Mouse (Mus musculus): ENCODE data around the gene Mosmo. TPM values are rescaled to one million over a fixed set of nuclear protein-coding genes. Genes with fewer than 3 reads are reported as not detected.
A peak's percentile ranks its signal among the peaks of the same experiment; 100 is the strongest.

The Mosmo gene
- polyA plus RNA-seq (2012; rRNA removed) (8.0 and 9.6 TPM in 2 replicates), polyA plus RNA-seq (2014; fragmentation: Nextera tagmentation; extraction: Ambion mirVana) (4.8 and 6.3 TPM in 2 replicates)

DNA sequence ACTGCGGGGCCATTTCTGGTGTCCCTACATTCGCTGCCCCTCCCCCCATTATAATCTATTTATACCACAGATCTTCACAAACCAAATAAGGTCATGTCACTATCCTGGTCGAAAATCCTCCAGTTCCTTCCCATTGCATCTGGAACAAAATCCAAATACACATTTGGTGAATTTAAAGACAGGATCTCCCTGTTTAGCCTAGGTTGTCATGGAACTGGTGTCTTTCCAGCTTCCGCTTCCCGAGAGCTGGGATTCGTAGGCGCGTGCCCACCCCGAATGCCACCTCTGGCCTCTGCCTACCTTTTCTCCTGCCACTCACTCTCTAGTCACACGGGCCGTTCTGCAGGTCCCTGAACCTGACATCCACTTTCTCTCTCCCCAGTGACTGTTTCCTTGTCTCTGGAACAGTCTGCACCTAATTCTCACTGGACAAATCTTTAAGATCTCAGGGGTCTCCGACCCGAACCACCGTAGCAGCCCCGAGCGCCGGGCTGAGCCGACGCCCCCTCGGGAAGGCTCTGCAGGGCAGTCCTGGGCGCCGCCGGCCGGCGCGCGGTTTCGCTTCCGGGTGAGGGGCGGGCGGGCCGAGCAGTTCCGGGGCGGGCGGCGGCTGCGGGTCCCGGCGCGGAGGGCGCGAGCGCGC lies at the start of gene Mosmo:
TSS of gene Mosmo (plus strand) at position 618 of the 643 bp plus-strand sequence.
- H3K4me2 ChIP-seq (ENCODE audit: low read depth), result peak within 1 kb of the TSS; percentile 89
- H3K9ac ChIP-seq (replicated peaks), result peak within 1 kb of the TSS; percentile 89
- H3K36me3 ChIP-seq (replicated peaks; ENCODE audit: control insufficient read depth, insufficient read depth, low read depth), result no peaks in the 10 kb centered on the region
- peak within 1 kb of the TSS; percentile 97 to 99 for H3K4me3 ChIP-seq (ENCODE audit: insufficient read depth in 1 of 2, low read depth in 2 of 2, low read length in 2 of 2)
- no peak for TF ChIP-seq CTCF (IDR thresholded peaks at IDR 0.05; ENCODE audit: low read depth)
- TF ChIP-seq EP300 (IDR thresholded peaks at IDR 0.05; ENCODE audit: low read depth), result no peak
- no peaks in the 10 kb centered on the region for H3K27me3 ChIP-seq (ENCODE audit: control insufficient read depth, insufficient read depth, low read length)
- ATAC-seq (ENCODE audit: insufficient read depth) (peak; percentile 92), DNase-seq (ENCODE audit: low read depth in 3 of 3, low spot score in 3 of 3) (peak in 2 of 3 experiments; percentile 40 to 52)
- H3K27ac ChIP-seq, result peak within 1 kb of the TSS; percentile 41
- WGBS (ENCODE audit: insufficient replicate concordance), result under 1% methylated on average over 44 of the region's 44 CpGs
- no peaks in the 10 kb centered on the region for H3K9me3 ChIP-seq (ENCODE audit: control insufficient read depth, low read length)
- H3K4me1 ChIP-seq (replicated peaks; ENCODE audit: control insufficient read depth in 2 of 2, insufficient read depth in 2 of 2, low read length in 1 of 2), result peaks cover 39% of the 10 kb centered on the region in 2 experiments

DNA sequence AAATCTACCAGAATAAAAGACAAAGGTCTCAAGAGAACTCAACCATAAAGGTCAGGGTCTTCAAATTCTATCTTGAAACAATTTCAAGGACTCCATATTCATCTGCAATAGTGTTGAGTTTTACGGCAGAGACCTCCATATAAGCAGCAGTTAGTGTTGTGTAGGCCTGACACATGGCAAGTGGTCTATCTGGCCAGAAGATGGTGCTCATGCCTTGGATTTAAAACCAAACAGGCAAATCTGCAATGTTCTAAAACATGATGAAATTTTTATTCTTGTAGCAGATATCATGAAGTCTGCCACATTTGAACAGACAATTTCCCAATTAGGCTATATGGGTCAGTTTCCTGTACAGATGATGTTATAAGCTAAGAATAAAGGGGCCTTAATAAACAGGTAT lies 44.9 kb upstream of the Mosmo start:
- H3K4me3 ChIP-seq (ENCODE audit: insufficient read depth in 1 of 2, low read depth in 2 of 2, low read length in 2 of 2), result no peak overlapping the region
- peaks cover 0 to 6% of the 10 kb centered on the region in 2 experiments; a peak in 2 of 4 replicates for H3K4me1 ChIP-seq (replicated peaks; ENCODE audit: control insufficient read depth in 2 of 2, insufficient read depth in 2 of 2, low read length in 1 of 2)
- H3K36me3 ChIP-seq (replicated peaks; ENCODE audit: control insufficient read depth, insufficient read depth, low read depth), result peaks cover under 1% of the 10 kb centered on the region; the same call in 1 of the 2 replicates
- peak; percentile 27 for TF ChIP-seq CTCF (IDR thresholded peaks at IDR 0.05; ENCODE audit: low read depth)
- TF ChIP-seq EP300 (IDR thresholded peaks at IDR 0.05; ENCODE audit: low read depth), result no peak
- H3K4me2 ChIP-seq (ENCODE audit: low read depth), result no peak overlapping the region
- DNase-seq (ENCODE audit: low read depth in 3 of 3, low spot score in 3 of 3) (peak in 1 of 3 experiments; percentile 6), ATAC-seq (ENCODE audit: insufficient read depth) (no peak)
- H3K9ac ChIP-seq (replicated peaks), result no peak overlapping the region
- 74% methylated on average over 1 of the region's 1 CpGs for WGBS (ENCODE audit: insufficient replicate concordance)
- H3K27me3 ChIP-seq (ENCODE audit: control insufficient read depth, insufficient read depth, low read length), result no peaks in the 10 kb centered on the region
- no peaks in the 10 kb centered on the region for H3K9me3 ChIP-seq (ENCODE audit: control insufficient read depth, low read length)
- no peak overlapping the region for H3K27ac ChIP-seq

DNA sequence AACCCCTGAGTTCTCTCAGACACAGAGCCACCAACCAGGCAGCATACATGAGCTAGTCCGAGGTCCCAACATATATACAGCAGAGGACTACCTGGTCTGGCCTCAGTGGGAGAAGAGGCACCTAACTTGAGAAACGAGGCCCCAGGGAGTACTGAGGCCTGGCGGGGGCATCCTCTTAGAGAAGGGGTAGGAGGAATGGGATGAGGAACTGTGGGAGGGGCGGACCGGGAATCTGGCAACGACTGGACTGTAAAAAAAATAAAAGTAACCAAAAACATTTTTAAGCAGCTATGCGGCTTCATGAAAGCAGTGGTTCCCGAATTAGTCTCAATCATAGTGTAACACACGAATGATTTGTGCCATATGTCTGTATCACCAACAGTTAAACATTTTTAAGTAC lies 43.1 kb upstream of the Mosmo start:
- Histone ChIP-seq H3K36me3 (replicated peaks; ENCODE audit: control insufficient read depth, insufficient read depth, low read depth) (peaks cover 15% of the 10 kb centered on the region), H3K4me1 (replicated peaks; ENCODE audit: control insufficient read depth in 2 of 2, insufficient read depth in 2 of 2, low read length in 1 of 2) (peaks cover 0 to 6% of the 10 kb centered on the region in 2 experiments; a peak in 2 of 4 replicates), H3K9me3 (ENCODE audit: control insufficient read depth, low read length) (no peaks in the 10 kb centered on the region), H3K4me3 (ENCODE audit: insufficient read depth in 1 of 2, low read depth in 2 of 2, low read length in 2 of 2) (peak overlapping the region; percentile 81 to 86), H3K4me2 (ENCODE audit: low read depth) (peak overlapping the region; percentile 75), H3K27me3 (ENCODE audit: control insufficient read depth, insufficient read depth, low read length) (no peaks in the 10 kb centered on the region), H3K9ac (replicated peaks) (peak overlapping the region; percentile 79), H3K27ac (no peak overlapping the region)
- DNase-seq (ENCODE audit: low read depth in 3 of 3, low spot score in 3 of 3) (no peak), ATAC-seq (ENCODE audit: insufficient read depth) (no peak)
- WGBS (ENCODE audit: insufficient replicate concordance), result 12% methylated on average over 9 of the region's 9 CpGs
- no peak for TF ChIP-seq CTCF (IDR thresholded peaks at IDR 0.05; ENCODE audit: low read depth)
- no peak for TF ChIP-seq EP300 (IDR thresholded peaks at IDR 0.05; ENCODE audit: low read depth)

DNA sequence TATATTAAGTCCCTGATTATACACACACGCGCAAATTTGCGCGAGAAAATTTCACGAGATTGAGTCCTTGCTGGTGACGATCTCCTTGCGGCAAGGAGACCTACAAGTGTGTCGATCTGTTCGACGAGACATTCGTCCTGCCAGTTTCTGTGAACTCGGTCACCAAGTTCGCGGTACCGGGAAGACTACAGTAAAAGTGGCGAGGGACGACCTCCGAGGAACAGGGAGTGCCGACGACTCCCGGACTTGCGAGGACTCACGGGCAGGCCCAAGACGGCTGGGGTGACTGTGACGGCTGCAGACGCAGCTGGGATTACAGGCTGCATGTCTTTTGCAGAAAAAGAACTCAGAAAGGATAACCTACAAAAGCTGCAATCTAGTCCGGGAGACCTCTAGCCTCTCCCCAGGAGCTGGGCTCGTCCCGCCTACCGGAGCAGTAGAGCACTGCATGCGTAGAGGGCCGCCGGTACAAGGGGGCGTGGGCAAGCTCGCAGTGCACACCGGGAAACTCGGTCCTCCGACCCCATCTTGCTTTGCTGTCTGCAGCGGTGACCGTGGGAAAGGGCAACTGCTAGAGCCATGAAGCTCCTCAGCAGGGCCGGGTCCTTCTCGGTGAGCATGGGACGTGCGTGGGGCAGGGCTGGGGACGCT lies 42.6 kb upstream of the Mosmo start, which contains the start of gene Uqcrc2:
TSS of gene Uqcrc2 (plus strand) at position 466 of the 651 bp plus-strand sequence.
- ATAC-seq (ENCODE audit: insufficient read depth), result peak; percentile 99
- H3K27ac ChIP-seq, result peak within 1 kb of the TSS; percentile 65
- peak within 1 kb of the TSS; percentile 79 for H3K9ac ChIP-seq (replicated peaks)
- WGBS (ENCODE audit: insufficient replicate concordance), result under 1% methylated on average over 45 of the region's 45 CpGs
- peaks cover 0 to 6% of the 10 kb centered on the region in 2 experiments; a peak in 2 of 4 replicates for H3K4me1 ChIP-seq (replicated peaks; ENCODE audit: control insufficient read depth in 2 of 2, insufficient read depth in 2 of 2, low read length in 1 of 2)
- no peaks in the 10 kb centered on the region for H3K9me3 ChIP-seq (ENCODE audit: control insufficient read depth, low read length)
- no peaks in the 10 kb centered on the region for H3K27me3 ChIP-seq (ENCODE audit: control insufficient read depth, insufficient read depth, low read length)
- peak; percentile 78 to 84 (median 79) for DNase-seq (ENCODE audit: low read depth in 3 of 3, low spot score in 3 of 3)
- H3K36me3 ChIP-seq (replicated peaks; ENCODE audit: control insufficient read depth, insufficient read depth, low read depth), result peaks cover 18% of the 10 kb centered on the region
- TF ChIP-seq CTCF (IDR thresholded peaks at IDR 0.05; ENCODE audit: low read depth) (peak; percentile 89), EP300 (IDR thresholded peaks at IDR 0.05; ENCODE audit: low read depth) (no peak)
- H3K4me3 ChIP-seq (ENCODE audit: insufficient read depth in 1 of 2, low read depth in 2 of 2, low read length in 2 of 2), result peak within 1 kb of the TSS; percentile 81 to 86
- H3K4me2 ChIP-seq (ENCODE audit: low read depth), result peak within 1 kb of the TSS; percentile 75

DNA sequence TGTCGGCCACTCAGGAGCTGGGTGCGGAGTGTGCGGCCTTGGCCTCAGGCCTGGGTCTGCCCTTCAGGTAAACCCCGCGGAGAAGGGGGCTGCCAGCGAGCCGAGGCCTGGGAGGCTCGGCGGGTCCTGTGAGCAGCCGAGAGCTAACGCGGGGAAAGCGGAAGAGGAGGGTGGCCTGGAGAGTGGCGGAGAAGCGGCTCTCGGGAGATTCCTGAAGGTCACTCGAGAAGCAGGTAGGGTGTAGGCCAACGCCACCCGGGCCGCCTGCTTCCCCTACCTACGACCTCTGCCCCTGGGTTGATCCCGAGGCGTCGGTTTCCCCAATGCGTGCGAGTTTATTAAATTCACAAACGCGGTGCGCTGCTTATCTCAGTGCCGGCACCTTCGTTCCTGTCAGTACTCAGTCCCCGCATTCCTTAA lies 42.0 kb upstream of the Mosmo start:
- peaks cover 0 to 6% of the 10 kb centered on the region in 2 experiments; a peak in 2 of 4 replicates for H3K4me1 ChIP-seq (replicated peaks; ENCODE audit: control insufficient read depth in 2 of 2, insufficient read depth in 2 of 2, low read length in 1 of 2)
- H3K36me3 ChIP-seq (replicated peaks; ENCODE audit: control insufficient read depth, insufficient read depth, low read depth), result peaks cover 22% of the 10 kb centered on the region
- under 1% methylated on average over 32 of the region's 32 CpGs for WGBS (ENCODE audit: insufficient replicate concordance)
- no peaks in the 10 kb centered on the region for H3K27me3 ChIP-seq (ENCODE audit: control insufficient read depth, insufficient read depth, low read length)
- H3K27ac ChIP-seq, result peak overlapping the region; percentile 65
- peak in 2 of 3 experiments; percentile 11 to 28 for DNase-seq (ENCODE audit: low read depth in 3 of 3, low spot score in 3 of 3)
- no peaks in the 10 kb centered on the region for H3K9me3 ChIP-seq (ENCODE audit: control insufficient read depth, low read length)
- TF ChIP-seq CTCF (IDR thresholded peaks at IDR 0.05; ENCODE audit: low read depth) (no peak), EP300 (IDR thresholded peaks at IDR 0.05; ENCODE audit: low read depth) (no peak)
- peak overlapping the region; percentile 79 for H3K9ac ChIP-seq (replicated peaks)
- ATAC-seq (ENCODE audit: insufficient read depth), result peak; percentile 75
- peak overlapping the region; percentile 81 to 86 for H3K4me3 ChIP-seq (ENCODE audit: insufficient read depth in 1 of 2, low read depth in 2 of 2, low read length in 2 of 2)
- H3K4me2 ChIP-seq (ENCODE audit: low read depth), result peak overlapping the region; percentile 75
